Mouse (Mus musculus): Measurements from ENCODE around the gene Ankrd16. TPM values are rescaled to one million over a fixed set of nuclear protein-coding genes. Genes with fewer than 3 reads are reported as not detected.

The Ankrd16 gene
- polyA plus RNA-seq (2014; fragmentation: Nextera tagmentation; extraction: Ambion mirVana), result 26.9 and 28.4 TPM in 2 replicates

- H3K9me3 ChIP-seq (ENCODE audit: control insufficient read depth, low read length), result no peaks in the 10 kb centered on the region
- H3K36me3 ChIP-seq (ENCODE audit: control insufficient read depth, insufficient read depth, low read length), result peaks cover 10% of the 10 kb centered on the region
- H3K27me3 ChIP-seq (ENCODE audit: control insufficient read depth, insufficient read depth, low read length), result no peaks in the 10 kb centered on the region
- peak within 1 kb of the TSS; percentile 81 for H3K27ac ChIP-seq (ENCODE audit: low read depth, low read length)
- DNase-seq (ENCODE audit: low spot score, missing footprints) (peak; percentile 100), ATAC-seq (ENCODE audit: low FRiP score) (peak; percentile 96)
- peaks cover 15% of the 10 kb centered on the region for H3K4me1 ChIP-seq (ENCODE audit: control insufficient read depth, insufficient read depth, low read length)
- peak within 1 kb of the TSS; percentile 85 for H3K4me3 ChIP-seq (ENCODE audit: low read depth, low read length)
- peak within 1 kb of the TSS; percentile 82 for H3K9ac ChIP-seq (ENCODE audit: low read length)
- under 1% methylated on average over 73 of the region's 73 CpGs for WGBS
- peak within 1 kb of the TSS; percentile 88 for H3K4me2 ChIP-seq
Observed at GRCm38 (mm10) chr2:11777091-11778068, at the start of gene Ankrd16, which contains the start of gene Fbh1. Gene Ankrd16, plus strand, starts transcription at chr2:11777876. Gene Fbh1, minus strand, starts transcription at chr2:11777582.

GRCm38 (mm10) chr2:11729091-11729490 lies 48.6 kb upstream of the Ankrd16 start:
- H3K27ac ChIP-seq (ENCODE audit: low read depth, low read length), result no peak overlapping the region
- no peaks in the 10 kb centered on the region for H3K9me3 ChIP-seq (ENCODE audit: control insufficient read depth, low read length)
- no peaks in the 10 kb centered on the region for H3K4me1 ChIP-seq (ENCODE audit: control insufficient read depth, insufficient read depth, low read length)
- no peak overlapping the region for H3K9ac ChIP-seq (ENCODE audit: low read length)
- no peak overlapping the region for H3K4me3 ChIP-seq (ENCODE audit: low read depth, low read length)
- ATAC-seq (ENCODE audit: low FRiP score) (no peak), DNase-seq (ENCODE audit: low spot score, missing footprints) (no peak)
- no peak overlapping the region for H3K4me2 ChIP-seq
- H3K36me3 ChIP-seq (ENCODE audit: control insufficient read depth, insufficient read depth, low read length), result no peaks in the 10 kb centered on the region
- H3K27me3 ChIP-seq (ENCODE audit: control insufficient read depth, insufficient read depth, low read length), result no peaks in the 10 kb centered on the region
- 56% methylated on average over 3 of the region's 3 CpGs for WGBS

GRCm38 (mm10) chr2:11732978-11733377 lies 44.7 kb upstream of the Ankrd16 start:
- H3K9me3 ChIP-seq (ENCODE audit: control insufficient read depth, low read length), result no peaks in the 10 kb centered on the region
- DNase-seq (ENCODE audit: low spot score, missing footprints) (no peak), ATAC-seq (ENCODE audit: low FRiP score) (no peak)
- 63% methylated on average over 5 of the region's 5 CpGs for WGBS
- H3K36me3 ChIP-seq (ENCODE audit: control insufficient read depth, insufficient read depth, low read length), result peaks cover 3% of the 10 kb centered on the region; the same call in 1 of the 2 replicates
- no peak overlapping the region for H3K4me3 ChIP-seq (ENCODE audit: low read depth, low read length)
- H3K27me3 ChIP-seq (ENCODE audit: control insufficient read depth, insufficient read depth, low read length), result no peaks in the 10 kb centered on the region
- H3K27ac ChIP-seq (ENCODE audit: low read depth, low read length), result no peak overlapping the region
- H3K4me2 ChIP-seq, result no peak overlapping the region
- no peaks in the 10 kb centered on the region for H3K4me1 ChIP-seq (ENCODE audit: control insufficient read depth, insufficient read depth, low read length)
- H3K9ac ChIP-seq (ENCODE audit: low read length), result no peak overlapping the region

- H3K36me3 ChIP-seq (ENCODE audit: control insufficient read depth, insufficient read depth, low read length), result peaks cover 4% of the 10 kb centered on the region
- no peak for DNase-seq (ENCODE audit: low spot score, missing footprints)
- no peak overlapping the region for H3K9ac ChIP-seq (ENCODE audit: low read length)
- H3K27ac ChIP-seq (ENCODE audit: low read depth, low read length), result no peak overlapping the region
- no peak overlapping the region for H3K4me2 ChIP-seq
- H3K4me1 ChIP-seq (ENCODE audit: control insufficient read depth, insufficient read depth, low read length), result no peaks in the 10 kb centered on the region
- WGBS, result 81% methylated on average over 6 of the region's 6 CpGs
- no peak overlapping the region for H3K4me3 ChIP-seq (ENCODE audit: low read depth, low read length)
- no peak for ATAC-seq (ENCODE audit: low FRiP score)
- no peaks in the 10 kb centered on the region for H3K9me3 ChIP-seq (ENCODE audit: control insufficient read depth, low read length)
- no peaks in the 10 kb centered on the region for H3K27me3 ChIP-seq (ENCODE audit: control insufficient read depth, insufficient read depth, low read length)
Observed at GRCm38 (mm10) chr2:11735853-11736252, 41.8 kb upstream of the Ankrd16 start.

- DNase-seq (ENCODE audit: low spot score, missing footprints) (no peak), ATAC-seq (ENCODE audit: low FRiP score) (peak; percentile 61)
- H3K4me1 ChIP-seq (ENCODE audit: control insufficient read depth, insufficient read depth, low read length), result no peaks in the 10 kb centered on the region
- no peak overlapping the region for H3K4me2 ChIP-seq
- WGBS, result 91% methylated on average over 3 of the region's 3 CpGs
- peaks cover 29% of the 10 kb centered on the region for H3K36me3 ChIP-seq (ENCODE audit: control insufficient read depth, insufficient read depth, low read length)
- no peaks in the 10 kb centered on the region for H3K27me3 ChIP-seq (ENCODE audit: control insufficient read depth, insufficient read depth, low read length)
- no peak overlapping the region for H3K9ac ChIP-seq (ENCODE audit: low read length)
- no peaks in the 10 kb centered on the region for H3K9me3 ChIP-seq (ENCODE audit: control insufficient read depth, low read length)
- no peak overlapping the region for H3K4me3 ChIP-seq (ENCODE audit: low read depth, low read length)
- H3K27ac ChIP-seq (ENCODE audit: low read depth, low read length), result no peak overlapping the region
Observed at GRCm38 (mm10) chr2:11738794-11739193, 38.9 kb upstream of the Ankrd16 start.

GRCm38 (mm10) chr2:11739516-11740051 lies 38.1 kb upstream of the Ankrd16 start:
- Histone ChIP-seq H3K27ac (ENCODE audit: low read depth, low read length) (no peak overlapping the region), H3K4me3 (ENCODE audit: low read depth, low read length) (no peak overlapping the region), H3K27me3 (ENCODE audit: control insufficient read depth, insufficient read depth, low read length) (no peaks in the 10 kb centered on the region), H3K9ac (ENCODE audit: low read length) (no peak overlapping the region), H3K4me2 (no peak overlapping the region), H3K9me3 (ENCODE audit: control insufficient read depth, low read length) (no peaks in the 10 kb centered on the region), H3K4me1 (ENCODE audit: control insufficient read depth, insufficient read depth, low read length) (no peaks in the 10 kb centered on the region), H3K36me3 (ENCODE audit: control insufficient read depth, insufficient read depth, low read length) (peaks cover 29% of the 10 kb centered on the region)
- WGBS, result 97% methylated on average over 4 of the region's 4 CpGs
- no peak for DNase-seq (ENCODE audit: low spot score, missing footprints)
- no peak for ATAC-seq (ENCODE audit: low FRiP score)

GRCm38 (mm10) chr2:11762541-11762940 lies 15.1 kb upstream of the Ankrd16 start:
- no peak for ATAC-seq (ENCODE audit: low FRiP score)
- 86% methylated on average over 4 of the region's 4 CpGs for WGBS
- Histone ChIP-seq H3K9me3 (ENCODE audit: control insufficient read depth, low read length) (no peaks in the 10 kb centered on the region), H3K4me1 (ENCODE audit: control insufficient read depth, insufficient read depth, low read length) (no peaks in the 10 kb centered on the region), H3K36me3 (ENCODE audit: control insufficient read depth, insufficient read depth, low read length) (peaks cover 37% of the 10 kb centered on the region), H3K27me3 (ENCODE audit: control insufficient read depth, insufficient read depth, low read length) (no peaks in the 10 kb centered on the region), H3K27ac (ENCODE audit: low read depth, low read length) (no peak overlapping the region), H3K4me3 (ENCODE audit: low read depth, low read length) (no peak overlapping the region), H3K4me2 (no peak overlapping the region), H3K9ac (ENCODE audit: low read length) (no peak overlapping the region)
- DNase-seq (ENCODE audit: low spot score, missing footprints), result no peak

- no peak overlapping the region for H3K4me3 ChIP-seq (ENCODE audit: low read depth, low read length)
- H3K9ac ChIP-seq (ENCODE audit: low read length), result no peak overlapping the region
- peaks cover 29% of the 10 kb centered on the region for H3K36me3 ChIP-seq (ENCODE audit: control insufficient read depth, insufficient read depth, low read length)
- H3K27ac ChIP-seq (ENCODE audit: low read depth, low read length), result no peak overlapping the region
- ATAC-seq (ENCODE audit: low FRiP score) (no peak), DNase-seq (ENCODE audit: low spot score, missing footprints) (no peak)
- H3K9me3 ChIP-seq (ENCODE audit: control insufficient read depth, low read length), result no peaks in the 10 kb centered on the region
- no peaks in the 10 kb centered on the region for H3K4me1 ChIP-seq (ENCODE audit: control insufficient read depth, insufficient read depth, low read length)
- H3K27me3 ChIP-seq (ENCODE audit: control insufficient read depth, insufficient read depth, low read length), result no peaks in the 10 kb centered on the region
- 91% methylated on average over 4 of the region's 4 CpGs for WGBS
- H3K4me2 ChIP-seq, result no peak overlapping the region
Observed at GRCm38 (mm10) chr2:11765694-11766093, 12.0 kb upstream of the Ankrd16 start.
